Mouse (Mus musculus): ENCODE data around the gene Ttc25.
"Not testable (repeated sequence)": the region's sequence is repeated elsewhere in the genome, so short reads cannot be mapped to it uniquely, and the experiment has no call there.

Gene Ttc25

DNA sequence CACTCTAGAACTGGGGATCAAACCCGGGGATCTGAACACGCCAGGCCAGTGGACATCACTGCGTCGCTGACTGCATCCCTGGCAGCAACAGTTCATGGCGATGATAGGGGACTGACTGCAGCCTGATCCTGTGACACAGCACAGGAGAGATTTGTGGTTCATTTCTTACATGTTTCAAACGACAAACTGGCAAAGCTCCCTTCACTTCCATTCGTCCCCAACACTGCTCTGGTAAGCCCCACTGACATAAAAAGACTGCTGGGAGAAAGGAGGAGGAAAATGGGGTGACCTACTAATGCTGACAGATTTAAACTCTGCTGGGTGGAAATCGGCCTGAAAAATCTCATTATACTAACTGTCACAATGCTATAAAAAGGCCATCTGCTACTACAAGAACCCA lies 58.4 kb downstream of the Ttc25 start:
- no peak for DNase-seq (ENCODE audit: low spot score in 2 of 2)

GRCm38 (mm10) chr11:100604321-100605005 lies 59.1 kb downstream of the Ttc25 start:
- DNase-seq (ENCODE audit: low spot score in 2 of 2), result no peak

DNA sequence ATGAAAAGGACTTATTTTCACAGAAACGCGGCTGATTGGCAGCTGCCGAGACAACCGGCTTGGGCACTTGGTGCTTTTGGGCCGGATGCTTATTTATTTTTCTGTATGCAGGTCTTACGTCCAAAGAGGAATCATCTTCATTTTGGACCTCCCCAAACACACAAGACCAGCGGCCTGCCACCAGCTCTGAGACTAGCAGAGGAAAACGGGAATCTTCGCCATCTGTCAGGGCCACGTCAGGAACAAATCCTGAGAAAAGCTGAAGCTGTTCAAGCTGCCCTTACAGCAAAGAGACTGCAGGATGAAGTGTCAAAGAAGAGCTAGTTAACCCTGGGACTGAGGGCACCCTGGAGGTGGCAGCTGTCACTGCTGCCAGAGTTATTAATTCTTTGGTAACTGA lies 60.0 kb downstream of the Ttc25 start:
- no peak for DNase-seq (ENCODE audit: low spot score in 2 of 2)

DNA sequence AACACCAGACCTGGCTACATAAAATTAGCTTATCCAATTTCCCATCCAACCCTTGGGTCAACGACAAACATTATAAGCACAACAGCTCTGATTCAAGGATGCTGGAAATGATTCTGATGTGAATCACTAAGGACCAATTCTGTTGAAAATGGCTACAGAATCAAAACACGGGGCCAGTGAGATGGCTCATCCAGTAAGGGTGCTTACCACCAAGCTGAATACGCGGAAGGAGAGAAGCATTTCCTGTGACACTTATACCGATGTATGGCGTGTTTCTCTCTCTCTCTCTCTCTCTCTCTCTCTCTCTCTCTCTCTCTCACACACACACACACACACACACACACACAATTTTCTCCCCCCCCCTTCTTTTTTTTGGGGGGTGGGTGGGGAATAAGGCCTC lies 61.7 kb downstream of the Ttc25 start:
- no peak for DNase-seq (ENCODE audit: low spot score in 2 of 2)

GRCm38 (mm10) chr11:100608796-100609195 lies 63.4 kb downstream of the Ttc25 start:
- no peak for DNase-seq (ENCODE audit: low spot score in 2 of 2)

DNA sequence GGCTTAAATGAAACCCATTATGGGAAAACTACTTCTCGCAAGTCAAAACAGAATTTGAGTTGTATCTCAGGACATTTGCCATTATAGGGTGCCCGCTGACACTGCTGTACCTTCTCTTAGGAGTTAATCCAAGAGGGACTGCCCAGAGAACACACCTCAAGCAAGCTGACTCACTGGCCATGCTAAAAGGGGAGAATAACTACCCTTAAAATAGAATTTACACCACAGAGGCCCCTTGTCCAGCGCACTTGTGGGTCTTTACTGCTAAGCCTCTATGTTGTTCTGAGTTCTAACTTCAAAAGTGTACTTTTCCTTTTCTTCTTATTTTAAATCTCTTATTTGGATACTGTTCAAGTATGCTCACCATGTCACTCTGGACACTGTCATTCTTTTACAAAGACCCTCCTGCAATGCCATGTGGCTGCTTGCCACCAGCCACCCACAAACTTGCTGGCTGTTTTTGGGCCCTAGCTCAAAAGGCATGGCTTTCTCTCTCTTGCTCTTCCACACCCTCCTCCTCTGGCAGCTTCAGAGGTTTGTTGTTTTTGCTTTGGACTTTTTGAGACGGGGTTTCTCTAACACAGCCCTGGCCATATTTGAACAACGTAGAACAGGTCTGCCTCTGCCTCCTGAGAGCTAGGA lies 64.1 kb downstream of the Ttc25 start:
- DNase-seq (ENCODE audit: low spot score in 2 of 2), result no peak

DNA sequence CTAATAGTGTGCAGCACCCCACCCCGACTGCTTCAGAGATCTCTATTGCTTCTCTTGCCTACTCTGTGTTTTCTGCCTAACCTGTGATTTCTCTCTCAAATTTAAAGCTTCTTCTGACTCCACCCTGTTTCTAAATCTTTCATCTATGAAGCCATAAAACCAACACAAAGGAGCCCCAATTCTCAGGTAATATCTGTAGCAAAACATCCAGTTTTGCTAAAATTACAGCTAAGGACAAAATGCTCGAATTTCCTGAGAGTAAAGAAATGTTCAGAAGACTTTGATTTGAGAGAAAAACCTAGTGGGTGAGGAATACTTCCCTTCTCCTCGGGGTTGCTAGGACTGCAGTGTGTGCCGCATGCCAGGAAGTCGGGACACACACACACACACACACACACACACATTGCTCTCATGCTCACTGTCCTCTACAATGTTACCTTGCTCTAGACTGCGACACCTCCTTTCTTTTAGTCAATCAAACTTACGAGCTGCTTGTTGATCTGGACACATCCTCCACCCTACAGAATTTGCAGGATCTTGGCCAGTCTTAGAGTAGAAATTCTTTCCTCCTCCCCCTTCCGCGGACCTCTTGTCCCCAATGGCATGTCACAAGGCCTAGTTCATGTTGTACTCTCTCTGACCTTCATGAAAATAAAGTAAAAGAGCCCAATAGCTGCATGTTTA lies 64.7 kb downstream of the Ttc25 start:
- no peak for DNase-seq (ENCODE audit: low spot score in 2 of 2)

- no peak for DNase-seq (ENCODE audit: low spot score in 2 of 2)
Measured at GRCm38 (mm10) chr11:100611627-100612026, 66.2 kb downstream of the Ttc25 start.

- DNase-seq (ENCODE audit: low spot score in 2 of 2), result no peak
Measured at GRCm38 (mm10) chr11:100613241-100613640, 67.8 kb downstream of the Ttc25 start.

DNA sequence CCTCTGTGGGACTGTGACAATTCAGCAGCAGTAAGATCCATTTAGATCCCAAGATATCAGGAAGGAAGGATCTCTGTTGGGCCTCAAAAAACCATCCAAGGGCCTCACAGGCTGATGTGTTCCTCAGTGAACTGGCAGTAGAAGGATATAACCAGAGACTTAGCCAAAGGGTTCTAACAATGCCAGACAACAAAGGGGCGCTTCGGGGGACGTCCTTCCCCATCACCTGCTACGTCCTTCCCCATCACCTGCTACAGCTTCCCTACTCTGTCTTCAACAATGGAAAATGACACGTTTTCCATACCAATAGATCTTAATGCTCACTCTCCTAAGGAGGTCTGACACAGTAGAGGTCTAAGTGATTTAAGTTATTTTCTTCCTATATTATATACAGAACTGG lies 70.9 kb downstream of the Ttc25 start:
- no peak for DNase-seq (ENCODE audit: low spot score in 2 of 2)

DNA sequence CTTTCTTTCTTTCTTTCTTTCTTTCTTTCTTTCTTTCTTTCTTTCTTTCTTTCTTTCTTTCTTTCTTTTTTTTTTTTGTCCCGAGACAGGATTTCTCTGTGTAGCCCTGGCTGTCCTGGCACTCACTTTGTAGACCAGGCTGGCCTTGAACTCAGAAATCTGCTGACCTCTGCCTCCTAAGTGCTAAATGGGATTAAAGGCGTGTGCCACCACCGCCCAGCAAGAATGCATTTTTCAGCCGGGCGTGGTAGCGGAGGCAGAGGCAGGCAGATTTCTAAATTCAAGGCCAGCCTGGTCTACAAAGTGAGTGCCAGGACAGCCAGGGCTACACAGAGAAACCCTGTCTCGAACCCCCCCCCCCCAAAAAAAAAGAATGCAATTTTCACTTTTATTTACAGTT lies 71.4 kb downstream of the Ttc25 start:
- DNase-seq (ENCODE audit: low spot score in 2 of 2), result not testable (repeated sequence)

GRCm38 (mm10) chr11:100617480-100617879 lies 72.1 kb downstream of the Ttc25 start:
- no peak for DNase-seq (ENCODE audit: low spot score in 2 of 2)

DNA sequence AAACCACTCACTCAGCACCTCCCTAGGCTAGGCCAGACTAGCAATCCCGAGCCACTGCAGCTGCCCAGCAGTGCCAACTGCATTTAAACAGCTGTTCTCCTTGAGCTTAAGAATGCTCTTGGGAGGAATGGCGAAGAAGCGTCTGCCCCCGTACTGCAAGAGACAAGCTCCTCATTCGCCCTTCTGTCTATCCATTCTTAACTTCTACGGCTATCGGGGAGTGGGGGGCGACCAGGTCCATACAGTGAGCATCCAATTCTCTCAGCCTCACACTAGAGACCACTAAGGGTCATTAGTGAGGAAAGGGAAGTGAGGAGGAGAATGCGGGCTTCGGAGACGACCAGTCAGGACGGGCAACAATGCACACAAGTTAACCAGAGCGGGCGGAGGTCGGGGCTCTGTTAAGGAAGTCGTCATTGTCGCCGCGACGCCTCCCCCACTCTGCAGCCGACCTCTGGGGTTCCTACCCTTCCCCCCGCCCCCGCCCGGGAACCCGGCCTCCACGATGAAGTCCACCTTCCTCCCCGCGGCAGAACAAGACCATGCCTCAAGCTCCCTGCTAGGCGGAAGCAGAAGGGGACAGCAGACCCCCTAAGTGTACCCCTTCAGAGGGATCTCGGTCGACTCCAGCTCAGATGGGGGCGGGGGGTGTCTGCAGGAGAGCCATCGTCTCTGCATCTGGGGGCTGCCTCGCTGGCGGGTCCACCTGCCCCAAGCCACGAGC lies 73.5 kb downstream of the Ttc25 start, which contains the start of gene Nkiras2:
TSS of gene Nkiras2 (plus strand) at position 484 of the 724 bp plus-strand sequence.
- peak in 1 of 2 experiments; percentile 53 for DNase-seq (ENCODE audit: low spot score in 2 of 2)

- DNase-seq (ENCODE audit: low spot score in 2 of 2), result peak; percentile 97 to 99
Measured at GRCm38 (mm10) chr11:100619485-100619975, 74.1 kb downstream of the Ttc25 start.

- DNase-seq (ENCODE audit: low spot score in 2 of 2), result no peak
Measured at GRCm38 (mm10) chr11:100619982-100620381, 74.6 kb downstream of the Ttc25 start, which contains the start of gene Dnajc7. Gene Dnajc7, minus strand, starts transcription at chr11:100620168.
